Mouse (Mus musculus) hindbrain, embryonic 10.5 days (tissue): ENCODE data around the gene S100a7a. TPM values are rescaled to one million over a fixed set of nuclear protein-coding genes. Genes with fewer than 3 reads are reported as not detected.

Experiments
- DNase-seq: peaks from one replicate; pipeline ENCODE4 v3.0.0-alpha.2; 2017; ENCODE audit warnings: low spot score
- H3K27ac ChIP-seq: fragments of 300-500 bp; sonication (generic); 2 replicates; pipeline ENCODE4 v1.5.1; 2016; ENCODE audit warnings: mild to moderate bottlenecking, moderate library complexity
- H3K27me3 ChIP-seq: fragments of 300-500 bp; sonication (generic); 2 replicates; pipeline ENCODE4 v1.6.1; 2016; ENCODE audit warnings: mild to moderate bottlenecking; ENCODE audit not compliant: poor library complexity, insufficient read depth, severe bottlenecking
- H3K36me3 ChIP-seq: fragments of 300-500 bp; sonication (generic); 2 replicates; pipeline ENCODE4 v1.6.1; 2016; ENCODE audit warnings: mild to moderate bottlenecking, moderate library complexity
- H3K4me1 ChIP-seq: fragments of 300-500 bp; sonication (generic); replicated peaks from 2 replicates; pipeline ENCODE4 v1.6.1; 2016; ENCODE audit warnings: mild to moderate bottlenecking
- H3K4me3 ChIP-seq: fragments of 300-500 bp; sonication (generic); 2 replicates; pipeline ENCODE4 v1.5.1; 2016; ENCODE audit warnings: mild to moderate bottlenecking, moderate library complexity
- H3K9me3 ChIP-seq: fragments of 300-500 bp; sonication (generic); 2 replicates; pipeline ENCODE4 v1.6.1; 2016; ENCODE audit warnings: mild to moderate bottlenecking, moderate library complexity
- WGBS: fragments of 180-500 bp; shearing (Covaris S2); methylation state at CpG from one replicate; pipeline ENCODE4 v1.1.7; 2016; 5-methylcytosine and 5-hydroxymethylcytosine counted together
- polyA plus RNA-seq: library from polyadenylated mRNA; unstranded; fragments of >200 nt; fragmentation: Nextera tagmentation; extraction: Ambion mirVana; gene quantifications from 2 replicates; pipeline ENCODE4 v1.2.1, GENCODE M21; 2016

S100a7a gene
- polyA plus RNA-seq, 1 experiment from 2014 or later: not detected

DNA sequence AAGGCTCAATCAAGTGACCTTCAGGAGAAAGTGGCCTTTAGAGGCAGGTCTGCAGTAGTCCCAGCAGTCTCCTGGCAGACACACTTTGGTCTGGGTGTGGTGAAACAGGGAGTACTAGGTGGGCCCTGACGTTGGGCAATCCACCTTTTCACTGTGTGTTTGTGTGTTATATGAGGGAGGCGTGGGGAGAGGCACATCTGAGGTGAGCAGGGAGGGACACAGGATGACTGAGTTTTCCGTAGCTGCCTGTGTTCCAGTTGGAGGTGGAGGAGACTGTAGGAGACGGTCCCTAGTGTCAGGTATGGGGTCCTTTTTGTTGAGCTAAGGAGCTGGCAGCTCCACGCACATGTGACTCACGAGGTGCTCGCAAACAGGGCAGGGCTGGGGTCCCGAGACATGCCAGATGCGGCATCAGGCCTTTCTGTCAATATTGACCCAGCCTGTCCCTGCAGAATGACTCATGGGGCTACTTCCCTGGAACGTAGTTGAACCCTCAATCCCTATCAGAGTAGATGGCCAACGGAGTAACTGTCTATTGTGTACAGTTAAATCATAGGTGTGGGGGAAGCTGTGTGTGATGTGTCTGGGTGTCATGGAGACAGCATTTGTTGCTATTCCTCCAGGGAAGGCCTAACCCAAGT is 39.1 kb upstream of the S100a7a start:
- Histone ChIP-seq H3K36me3 (no peaks in the 10 kb centered on the region), H3K4me1 (peaks cover 12% of the 10 kb centered on the region), H3K27me3 (peaks cover 13% of the 10 kb centered on the region), H3K27ac (no peak overlapping the region), H3K4me3 (no peak overlapping the region), H3K9me3 (no peaks in the 10 kb centered on the region)
- DNase-seq: no peak
- 81% methylated on average over 11 of the region's 11 CpGs for WGBS

DNA sequence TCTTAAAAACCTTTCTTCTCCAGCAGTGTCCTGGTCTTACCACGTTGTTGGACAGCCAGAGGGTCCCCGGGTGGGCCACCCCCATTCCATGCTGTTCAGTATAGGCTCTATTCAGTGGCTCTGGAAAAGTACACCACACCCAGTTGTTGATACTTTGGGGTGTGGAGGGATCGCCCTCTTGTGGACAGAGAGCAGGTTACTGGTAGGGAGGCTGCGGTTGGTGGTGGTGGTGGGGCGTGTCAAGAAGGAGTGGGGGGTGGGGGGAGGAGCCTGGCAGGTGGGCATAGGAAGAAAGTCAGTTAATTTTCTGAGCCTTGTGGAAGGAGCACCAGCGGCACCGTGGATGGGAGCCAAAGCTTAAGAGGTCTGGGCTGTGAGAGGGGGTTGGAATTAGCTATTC is 38.4 kb upstream of the S100a7a start:
- Histone ChIP-seq H3K4me3 (no peak overlapping the region), H3K27me3 (peaks cover 13% of the 10 kb centered on the region), H3K9me3 (no peaks in the 10 kb centered on the region), H3K27ac (no peak overlapping the region), H3K36me3 (no peaks in the 10 kb centered on the region), H3K4me1 (peaks cover 12% of the 10 kb centered on the region)
- DNase-seq: peak; percentile 53
- WGBS: 9% methylated on average over 7 of the region's 7 CpGs

DNA sequence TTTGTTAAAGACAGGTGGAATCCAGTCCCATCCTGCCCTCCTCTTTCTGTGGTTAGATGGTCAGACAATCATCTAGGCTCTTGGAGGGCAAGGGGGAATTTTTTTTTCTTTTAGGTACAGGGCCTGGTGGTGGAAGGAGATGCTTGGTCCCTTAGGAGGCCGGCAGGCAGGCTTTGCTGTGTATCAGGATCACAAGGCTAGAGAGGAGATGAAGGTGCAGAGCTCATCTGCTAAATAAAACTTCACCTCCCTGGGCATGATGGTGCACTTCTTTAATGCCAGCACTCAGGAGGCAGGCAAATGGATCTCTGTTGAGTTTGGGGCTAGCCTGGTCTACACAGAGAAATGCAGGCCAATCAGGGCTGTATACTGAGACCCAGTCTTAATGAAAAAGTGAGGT is 37.9 kb upstream of the S100a7a start:
- Histone ChIP-seq H3K27me3 (peaks cover 13% of the 10 kb centered on the region), H3K4me3 (no peak overlapping the region), H3K27ac (no peak overlapping the region), H3K36me3 (no peaks in the 10 kb centered on the region), H3K4me1 (peaks cover 12% of the 10 kb centered on the region), H3K9me3 (no peaks in the 10 kb centered on the region)
- WGBS: 81% methylated on average over 1 of the region's 1 CpGs
- no peak for DNase-seq

- H3K4me3 ChIP-seq: no peak overlapping the region
- H3K27ac ChIP-seq: no peak overlapping the region
- no peak for DNase-seq
- no peaks in the 10 kb centered on the region for H3K36me3 ChIP-seq
- H3K4me1 ChIP-seq: peaks cover 11% of the 10 kb centered on the region
- WGBS: 6% methylated on average over 1 of the region's 1 CpGs
- no peaks in the 10 kb centered on the region for H3K9me3 ChIP-seq
- peaks cover 13% of the 10 kb centered on the region for H3K27me3 ChIP-seq
These were observed 36.2 kb upstream of the S100a7a start for GRCm38 (mm10) chr3:90617586-90617985.

DNA sequence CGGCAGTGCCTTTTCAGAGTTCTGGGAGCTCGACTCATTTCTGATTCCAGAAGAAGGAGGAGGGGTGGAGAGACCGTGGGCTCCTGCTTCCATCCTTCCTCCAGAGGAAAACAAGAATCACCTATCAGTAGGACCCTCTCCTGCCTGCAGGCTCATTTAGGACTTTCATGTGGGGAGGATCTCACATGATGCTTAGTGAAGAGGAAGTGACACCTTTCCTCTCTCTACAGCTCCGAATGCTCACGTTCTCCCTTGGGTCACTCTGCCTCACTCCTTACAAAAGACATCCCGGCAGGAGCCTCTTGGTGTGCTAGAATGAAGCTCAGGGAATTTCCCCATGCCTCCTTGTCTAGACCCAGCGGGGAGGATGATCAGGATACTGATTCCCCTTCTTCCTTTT is 32.3 kb upstream of the S100a7a start:
- H3K27ac ChIP-seq: no peak overlapping the region
- H3K27me3 ChIP-seq: no peaks in the 10 kb centered on the region
- no peaks in the 10 kb centered on the region for H3K36me3 ChIP-seq
- H3K4me3 ChIP-seq: no peak overlapping the region
- peaks cover 26% of the 10 kb centered on the region for H3K4me1 ChIP-seq
- no peaks in the 10 kb centered on the region for H3K9me3 ChIP-seq
- no peak for DNase-seq
- 60% methylated on average over 7 of the region's 7 CpGs for WGBS

GRCm38 (mm10) chr3:90623435-90624071 is 30.3 kb upstream of the S100a7a start:
- H3K36me3 ChIP-seq: no peaks in the 10 kb centered on the region
- H3K27me3 ChIP-seq: no peaks in the 10 kb centered on the region
- no peak overlapping the region for H3K4me3 ChIP-seq
- DNase-seq: peak; percentile 32
- WGBS: 17% methylated on average over 2 of the region's 2 CpGs
- no peaks in the 10 kb centered on the region for H3K9me3 ChIP-seq
- peak overlapping the region; percentile 62 for H3K27ac ChIP-seq
- H3K4me1 ChIP-seq: peaks cover 26% of the 10 kb centered on the region

GRCm38 (mm10) chr3:90625496-90625895 is 28.3 kb upstream of the S100a7a start:
- Histone ChIP-seq H3K4me3 (no peak overlapping the region), H3K4me1 (peaks cover 26% of the 10 kb centered on the region), H3K27me3 (no peaks in the 10 kb centered on the region), H3K36me3 (no peaks in the 10 kb centered on the region), H3K27ac (peak overlapping the region; percentile 25; the same call in 1 of the 2 replicates), H3K9me3 (no peaks in the 10 kb centered on the region)
- WGBS: 79% methylated on average over 5 of the region's 5 CpGs
- no peak for DNase-seq

DNA sequence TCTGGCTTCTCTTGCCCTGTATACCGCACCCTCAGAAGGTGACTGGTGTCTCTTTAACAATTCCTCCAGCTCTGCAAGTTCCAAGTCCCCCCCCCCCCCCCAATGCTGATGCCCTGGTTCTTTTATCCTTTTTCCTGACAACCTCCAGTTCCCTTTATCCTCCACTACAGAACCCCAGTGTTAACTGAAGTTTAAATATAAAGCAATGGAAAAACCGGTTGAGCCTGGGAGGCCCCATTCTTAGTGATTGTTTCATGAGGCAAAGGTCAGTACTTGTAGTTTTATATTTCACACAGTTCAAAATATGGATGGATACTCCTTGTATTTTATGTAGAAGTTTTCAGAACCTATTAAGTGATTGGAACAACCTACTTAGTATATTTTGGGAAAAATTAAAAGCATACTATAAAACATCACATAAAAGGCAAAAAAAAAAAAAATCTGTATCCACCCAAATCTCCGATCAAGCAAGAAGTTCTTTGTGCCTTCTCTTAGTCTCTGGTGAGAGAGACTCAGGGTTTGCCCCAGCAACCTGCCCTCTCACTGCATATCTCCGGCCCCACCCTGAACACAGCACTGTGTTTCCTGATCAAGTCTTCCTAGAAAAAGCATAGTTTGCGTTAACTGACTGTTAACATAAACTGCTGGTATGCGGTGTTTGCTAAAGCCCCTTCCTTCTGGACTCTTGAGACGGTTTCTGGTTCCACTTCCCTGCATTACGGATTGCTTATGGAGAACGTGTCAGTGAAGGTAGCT is 27.4 kb upstream of the S100a7a start:
- WGBS: 79% methylated on average over 9 of the region's 9 CpGs
- H3K27me3 ChIP-seq: no peaks in the 10 kb centered on the region
- no peaks in the 10 kb centered on the region for H3K36me3 ChIP-seq
- no peaks in the 10 kb centered on the region for H3K9me3 ChIP-seq
- H3K27ac ChIP-seq: 0 out of 2 replicates have a peak overlapping the region, but pooled peaks have one; percentile 2
- no peak overlapping the region for H3K4me3 ChIP-seq
- peaks cover 26% of the 10 kb centered on the region for H3K4me1 ChIP-seq
- no peak for DNase-seq

- no peaks in the 10 kb centered on the region for H3K9me3 ChIP-seq
- no peak overlapping the region for H3K27ac ChIP-seq
- no peak for DNase-seq
- H3K4me3 ChIP-seq: no peak overlapping the region
- no peaks in the 10 kb centered on the region for H3K36me3 ChIP-seq
- no peaks in the 10 kb centered on the region for H3K27me3 ChIP-seq
- 95% methylated on average over 5 of the region's 5 CpGs for WGBS
- peaks cover 26% of the 10 kb centered on the region for H3K4me1 ChIP-seq
These were observed 26.5 kb upstream of the S100a7a start for GRCm38 (mm10) chr3:90627366-90627765.

GRCm38 (mm10) chr3:90627807-90628206 is 26.0 kb upstream of the S100a7a start:
- peaks cover 26% of the 10 kb centered on the region for H3K4me1 ChIP-seq
- no peak for DNase-seq
- no peaks in the 10 kb centered on the region for H3K27me3 ChIP-seq
- no peak overlapping the region for H3K27ac ChIP-seq
- no peaks in the 10 kb centered on the region for H3K9me3 ChIP-seq
- no peak overlapping the region for H3K4me3 ChIP-seq
- WGBS: 62% methylated on average over 4 of the region's 4 CpGs
- H3K36me3 ChIP-seq: no peaks in the 10 kb centered on the region

GRCm38 (mm10) chr3:90629298-90629697 is 24.5 kb upstream of the S100a7a start:
- Histone ChIP-seq H3K9me3 (no peaks in the 10 kb centered on the region), H3K4me1 (peaks cover 13% of the 10 kb centered on the region; the same call in 1 of the 2 replicates), H3K27me3 (no peaks in the 10 kb centered on the region), H3K36me3 (no peaks in the 10 kb centered on the region), H3K27ac (no peak overlapping the region), H3K4me3 (no peak overlapping the region)
- DNase-seq: no peak
- WGBS: 88% methylated on average over 2 of the region's 2 CpGs

DNA sequence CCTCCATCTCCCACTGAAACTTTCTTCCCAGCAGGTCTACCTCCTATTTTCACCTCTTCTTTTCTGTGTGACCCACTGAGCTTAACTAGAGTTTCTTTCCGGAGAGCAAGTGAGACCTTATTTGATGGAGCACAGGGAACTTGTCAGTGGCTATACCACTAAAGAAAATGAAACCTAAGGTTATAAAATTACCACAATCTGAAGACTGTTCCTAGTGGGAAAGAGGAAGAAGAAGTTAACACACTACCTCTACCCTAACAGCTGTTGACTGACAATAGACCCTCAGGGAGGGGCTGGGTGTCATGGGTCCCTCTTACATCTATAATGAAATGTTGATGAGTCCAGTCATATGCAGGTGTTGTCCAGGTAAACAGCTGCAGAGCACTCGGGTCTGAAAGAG is 21.8 kb upstream of the S100a7a start:
- no peaks in the 10 kb centered on the region for H3K36me3 ChIP-seq
- H3K4me3 ChIP-seq: no peak overlapping the region
- WGBS: 84% methylated on average over 2 of the region's 2 CpGs
- H3K27ac ChIP-seq: no peak overlapping the region
- DNase-seq: no peak
- no peaks in the 10 kb centered on the region for H3K9me3 ChIP-seq
- H3K27me3 ChIP-seq: no peaks in the 10 kb centered on the region
- H3K4me1 ChIP-seq: no peaks in the 10 kb centered on the region
